Mouse (Mus musculus) thymus, postnatal 4 days (tissue): Measurements from ENCODE around the gene Gabarap.
"Not testable (repeated sequence)": the region's sequence is repeated elsewhere in the genome, so short reads cannot be mapped to it uniquely, and the experiment has no call there.

Source experiments
- DNase-seq: peaks from one replicate; pipeline ENCODE4 v3.0.0; 2021

Gabarap gene

GRCm38 (mm10) chr11:69990850-69991691 is at the start of gene Gabarap:
Gene Gabarap (plus strand): TSS chr11:69991143.
- peak; percentile 96 for DNase-seq

- DNase-seq: no peak
These were observed 45.7 kb upstream of the Gabarap start for GRCm38 (mm10) chr11:69945216-69945615.

GRCm38 (mm10) chr11:69945997-69946891 is 44.7 kb upstream of the Gabarap start:
- no peak for DNase-seq

GRCm38 (mm10) chr11:69947337-69948065 is 43.4 kb upstream of the Gabarap start:
- DNase-seq: no peak

- DNase-seq: peak; percentile 98
These were observed 42.7 kb upstream of the Gabarap start, which contains the start of gene Slc2a4 for GRCm38 (mm10) chr11:69948066-69948762. Gene Slc2a4 (minus strand): TSS chr11:69948188.

- DNase-seq: peak; percentile 93
These were observed 42.2 kb upstream of the Gabarap start for GRCm38 (mm10) chr11:69948763-69949150.

GRCm38 (mm10) chr11:69950807-69951459 is 40.0 kb upstream of the Gabarap start:
- DNase-seq: peak; percentile 63

GRCm38 (mm10) chr11:69952274-69952673 is 38.7 kb upstream of the Gabarap start:
- no peak for DNase-seq

GRCm38 (mm10) chr11:69953267-69953915 is 37.6 kb upstream of the Gabarap start:
- DNase-seq: no peak

- not testable (repeated sequence) for DNase-seq
These were observed 35.3 kb upstream of the Gabarap start for GRCm38 (mm10) chr11:69955618-69956017.

GRCm38 (mm10) chr11:69956218-69956617 is 34.7 kb upstream of the Gabarap start:
- no peak for DNase-seq

- peak; percentile 57 for DNase-seq
These were observed 30.3 kb upstream of the Gabarap start for GRCm38 (mm10) chr11:69960616-69961015.

GRCm38 (mm10) chr11:69961841-69962240 is 29.1 kb upstream of the Gabarap start:
- no peak for DNase-seq

GRCm38 (mm10) chr11:69964650-69965270 is 26.2 kb upstream of the Gabarap start, which contains the start of gene Cldn7:
Gene Cldn7 (plus strand): TSS chr11:69964779.
- no peak for DNase-seq

GRCm38 (mm10) chr11:69965271-69966005 is 25.5 kb upstream of the Gabarap start:
- peak; percentile 29 for DNase-seq

GRCm38 (mm10) chr11:69966006-69966859 is 24.7 kb upstream of the Gabarap start:
- peak; percentile 43 for DNase-seq

GRCm38 (mm10) chr11:69966860-69967517 is 24.0 kb upstream of the Gabarap start:
- DNase-seq: no peak

GRCm38 (mm10) chr11:69968793-69969192 is 22.1 kb upstream of the Gabarap start:
- no peak for DNase-seq
